Mouse (Mus musculus) heart, postnatal 10 days (tissue): ENCODE measurements at regions not wholly inside any gene's neighbourhood (a gene's known extent, or its start where the extent isn't known, plus 50 kb on each side); places are given as distances from the start of the nearest gene placed in this dataset.
A peak's percentile ranks its signal among the peaks of the same experiment; 100 is the strongest.

Experiments used
- DNase-seq, 2 experiments: peaks; one replicate each; pipeline ENCODE4 v3.0.0; 2021
- intact Hi-C: fragments of 180-260 bp; cut with DNase I; formaldehyde crosslinking; loops from one replicate; pipeline ENCODE4 v1.15.1; 2025

GRCm38 (mm10) chr17:61960837-61961236 lies 920.3 kb downstream of the Efna5 start:
- intact Hi-C loops, result no loop called here
- DNase-seq, result no peak

- no peak for DNase-seq
- intact Hi-C loops, result no loop called here
These were observed 920.9 kb downstream of the Efna5 start for GRCm38 (mm10) chr17:61960017-61960813.

- intact Hi-C loops, result no loop called here
These were observed 963.4 kb downstream of the Efna5 start for GRCm38 (mm10) chr17:61917766-61918165.

GRCm38 (mm10) chr17:61902898-61903297 lies 978.2 kb downstream of the Efna5 start:
- intact Hi-C loops, result no loop called here
- no peak for DNase-seq

More at GRCm38 (mm10) chr17:61917766-61918165, 963.4 kb downstream of the Efna5 start:
- no peak for DNase-seq

GRCm38 (mm10) chr17:61890631-61891030 lies 990.5 kb downstream of the Efna5 start:
- no peak for DNase-seq
- intact Hi-C loops, result no loop called here

GRCm38 (mm10) chr17:61866154-61866553 lies 1015.0 kb downstream of the Efna5 start:
- no peak for DNase-seq
- intact Hi-C loops, result no loop called here

- intact Hi-C loops, result no loop called here
- no peak for DNase-seq
These were observed 1018.7 kb downstream of the Efna5 start for GRCm38 (mm10) chr17:61862437-61862836.

- DNase-seq, result no peak
- intact Hi-C loops, result no loop called here
These were observed 1043.6 kb downstream of the Efna5 start for GRCm38 (mm10) chr17:61837555-61837954.

GRCm38 (mm10) chr17:61815490-61815889 lies 1065.6 kb downstream of the Efna5 start:
- intact Hi-C loops, result no loop called here
- DNase-seq, result peak; percentile 20 to 26

GRCm38 (mm10) chr17:61768361-61768760 lies 1112.8 kb downstream of the Efna5 start:
- no peak for DNase-seq
- intact Hi-C loops, result no loop called here

GRCm38 (mm10) chr17:61765143-61765542 lies 1116.0 kb downstream of the Efna5 start:
- intact Hi-C loops, result no loop called here
- DNase-seq, result no peak
